Mouse (Mus musculus): ENCODE results near the gene Bhlha9. TPM values are rescaled to one million over a fixed set of nuclear protein-coding genes. Genes with fewer than 3 reads are reported as not detected.

Bhlha9 gene
- polyA plus RNA-seq, 1 experiment from 2014 or later: not detected

DNA sequence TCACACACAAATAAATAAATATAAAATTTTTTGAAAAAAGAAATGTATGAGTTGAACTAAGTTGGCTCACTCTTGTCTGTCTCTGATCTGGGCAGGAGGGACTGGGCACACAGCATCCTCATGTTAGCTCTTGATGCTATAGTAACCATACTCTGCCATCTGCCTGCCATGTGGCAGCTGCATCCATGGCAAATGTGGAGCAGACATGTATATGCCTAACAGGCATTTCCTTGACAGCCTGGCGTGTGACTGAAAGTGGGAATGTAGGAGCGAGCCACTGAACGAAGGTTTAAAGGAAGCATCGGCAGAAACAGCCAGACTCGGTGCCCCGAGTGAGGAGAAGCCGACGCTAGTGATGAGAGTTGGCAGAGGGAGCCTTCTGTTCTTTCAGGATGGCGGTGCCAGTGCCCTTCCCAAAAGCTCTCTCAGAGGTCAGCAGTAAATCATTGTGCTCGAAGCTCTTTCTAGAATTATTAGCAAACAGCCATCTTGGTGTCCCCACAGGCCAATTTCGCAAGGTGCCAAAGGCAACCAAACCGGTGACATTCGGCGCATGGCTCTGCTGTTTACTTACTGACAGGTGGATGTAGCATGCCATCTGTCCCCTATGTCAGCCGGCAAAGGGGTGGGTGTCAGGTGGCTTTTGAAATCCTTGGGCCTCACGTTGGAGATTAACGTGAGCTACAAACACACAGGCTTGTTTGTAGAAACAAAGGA is 32.8 kb upstream of the Bhlha9 start:
- Histone ChIP-seq H3K4me1 (ENCODE audit: control insufficient read depth, insufficient read depth, low read length) (no peaks in the 10 kb centered on the region), H3K9me3 (ENCODE audit: control insufficient read depth, low read length) (no peaks in the 10 kb centered on the region), H3K9ac (ENCODE audit: low read length) (no peak overlapping the region), H3K27me3 (ENCODE audit: control insufficient read depth, insufficient read depth, low read length) (no peaks in the 10 kb centered on the region), H3K4me3 (ENCODE audit: low read depth, low read length) (no peak overlapping the region), H3K27ac (ENCODE audit: low read depth, low read length) (no peak overlapping the region), H3K4me2 (no peak overlapping the region), H3K36me3 (ENCODE audit: control insufficient read depth, insufficient read depth, low read length) (no peaks in the 10 kb centered on the region)
- ATAC-seq (ENCODE audit: low FRiP score) (no peak), DNase-seq (ENCODE audit: low spot score, missing footprints) (no peak)
- WGBS: 86% methylated on average over 17 of the region's 17 CpGs

DNA sequence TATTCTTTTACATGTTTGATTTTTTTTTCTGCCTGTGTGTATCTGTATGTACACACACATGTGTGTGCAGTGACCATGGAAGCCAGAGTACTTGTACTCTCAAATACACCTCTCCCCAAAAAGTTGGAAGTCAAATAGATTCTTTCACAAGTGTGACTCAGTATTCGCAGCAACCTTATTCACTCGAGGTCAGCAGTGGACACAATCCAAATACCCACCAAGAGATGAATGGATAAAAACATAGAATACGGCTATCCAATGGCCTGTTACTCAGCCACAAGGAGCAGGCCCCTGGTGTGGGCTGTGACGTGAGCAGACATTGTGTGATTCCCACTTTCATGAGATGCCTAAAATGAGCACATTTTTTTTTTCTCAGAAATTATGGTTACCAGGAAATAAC is 32.0 kb upstream of the Bhlha9 start:
- no peak overlapping the region for H3K4me3 ChIP-seq (ENCODE audit: low read depth, low read length)
- H3K36me3 ChIP-seq (ENCODE audit: control insufficient read depth, insufficient read depth, low read length): no peaks in the 10 kb centered on the region
- H3K27ac ChIP-seq (ENCODE audit: low read depth, low read length): no peak overlapping the region
- WGBS: 75% methylated on average over 4 of the region's 4 CpGs
- no peaks in the 10 kb centered on the region for H3K27me3 ChIP-seq (ENCODE audit: control insufficient read depth, insufficient read depth, low read length)
- ATAC-seq (ENCODE audit: low FRiP score) (no peak), DNase-seq (ENCODE audit: low spot score, missing footprints) (no peak)
- no peak overlapping the region for H3K9ac ChIP-seq (ENCODE audit: low read length)
- H3K9me3 ChIP-seq (ENCODE audit: control insufficient read depth, low read length): no peaks in the 10 kb centered on the region
- no peaks in the 10 kb centered on the region for H3K4me1 ChIP-seq (ENCODE audit: control insufficient read depth, insufficient read depth, low read length)
- H3K4me2 ChIP-seq: no peak overlapping the region

DNA sequence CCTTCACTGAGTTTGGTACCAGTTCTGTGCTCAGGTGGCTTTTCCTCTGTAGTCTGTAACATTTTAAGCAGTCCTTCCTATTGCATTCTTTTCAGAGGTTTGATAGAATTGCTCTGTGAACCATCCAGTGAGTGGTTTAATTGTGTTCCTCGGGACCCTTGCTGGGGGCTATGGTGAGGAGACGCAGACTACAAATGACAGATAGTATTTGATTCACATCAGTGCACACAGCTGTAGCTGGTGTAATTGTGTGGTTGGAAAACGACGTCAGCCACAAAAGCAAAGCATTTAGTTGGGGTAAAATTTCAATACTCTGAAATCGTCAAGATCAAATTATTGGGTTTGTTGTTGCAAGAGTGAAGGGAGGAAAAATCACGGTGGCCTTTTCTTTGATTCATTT is 28.0 kb upstream of the Bhlha9 start:
- peaks cover 4% of the 10 kb centered on the region for H3K4me1 ChIP-seq (ENCODE audit: control insufficient read depth, insufficient read depth, low read length)
- no peak for ATAC-seq (ENCODE audit: low FRiP score)
- DNase-seq (ENCODE audit: low spot score, missing footprints): no peak
- no peak overlapping the region for H3K4me3 ChIP-seq (ENCODE audit: low read depth, low read length)
- H3K27ac ChIP-seq (ENCODE audit: low read depth, low read length): no peak overlapping the region; the same call in none of the 2 replicates
- whole genome bisulfite sequencing: 48% methylated on average over 6 of the region's 6 CpGs
- H3K9ac ChIP-seq (ENCODE audit: low read length): no peak overlapping the region
- H3K9me3 ChIP-seq (ENCODE audit: control insufficient read depth, low read length): no peaks in the 10 kb centered on the region
- no peaks in the 10 kb centered on the region for H3K27me3 ChIP-seq (ENCODE audit: control insufficient read depth, insufficient read depth, low read length)
- H3K4me2 ChIP-seq: no peak overlapping the region
- H3K36me3 ChIP-seq (ENCODE audit: control insufficient read depth, insufficient read depth, low read length): no peaks in the 10 kb centered on the region

DNA sequence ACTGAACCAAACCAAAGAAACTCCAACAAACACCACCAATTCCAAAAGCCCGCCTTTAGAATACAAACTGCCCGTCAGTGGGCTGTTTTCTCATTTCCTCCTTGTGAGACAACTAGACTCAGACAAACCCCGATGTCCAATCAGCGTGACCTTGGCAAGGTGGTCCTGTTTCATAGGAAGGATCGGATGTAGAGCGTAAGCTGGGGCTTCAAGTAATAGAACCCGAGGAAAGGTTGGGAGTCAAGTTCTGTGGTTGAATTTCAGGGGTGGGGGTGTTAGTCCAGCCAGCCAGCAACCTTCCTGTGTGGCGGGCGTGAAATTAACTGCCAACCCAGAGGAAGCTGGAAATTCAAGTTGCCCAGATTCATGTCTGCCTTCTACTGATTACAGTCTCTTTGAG is 27.2 kb upstream of the Bhlha9 start:
- peaks cover 4% of the 10 kb centered on the region for H3K4me1 ChIP-seq (ENCODE audit: control insufficient read depth, insufficient read depth, low read length)
- DNase-seq (ENCODE audit: low spot score, missing footprints): peak; percentile 79
- no peaks in the 10 kb centered on the region for H3K27me3 ChIP-seq (ENCODE audit: control insufficient read depth, insufficient read depth, low read length)
- 76% methylated on average over 9 of the region's 9 CpGs for WGBS
- H3K36me3 ChIP-seq (ENCODE audit: control insufficient read depth, insufficient read depth, low read length): no peaks in the 10 kb centered on the region
- no peak overlapping the region for H3K4me2 ChIP-seq
- H3K27ac ChIP-seq (ENCODE audit: low read depth, low read length): no peak overlapping the region
- no peak for ATAC-seq (ENCODE audit: low FRiP score)
- H3K9ac ChIP-seq (ENCODE audit: low read length): no peak overlapping the region
- H3K4me3 ChIP-seq (ENCODE audit: low read depth, low read length): no peak overlapping the region
- H3K9me3 ChIP-seq (ENCODE audit: control insufficient read depth, low read length): no peaks in the 10 kb centered on the region

DNA sequence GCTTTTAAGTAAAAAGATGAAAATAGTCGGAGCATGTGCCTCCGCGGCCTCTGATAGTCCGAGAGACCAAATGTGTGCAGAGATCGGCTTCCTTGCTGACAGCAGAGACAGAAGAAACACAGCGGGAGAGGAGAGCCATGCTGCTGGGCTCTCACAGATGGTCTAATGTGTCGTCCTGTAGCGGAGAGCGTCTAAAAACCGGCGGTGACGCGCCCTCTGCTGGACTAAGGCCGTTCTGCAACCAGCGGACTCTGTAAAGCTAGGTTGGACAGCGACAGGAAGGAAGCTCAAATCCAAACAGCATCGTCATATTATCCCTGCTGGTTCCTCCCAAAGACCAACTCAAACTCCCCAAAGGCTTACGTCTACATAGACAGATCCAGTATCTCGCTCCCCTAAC is 26.3 kb upstream of the Bhlha9 start:
- H3K27me3 ChIP-seq (ENCODE audit: control insufficient read depth, insufficient read depth, low read length): no peaks in the 10 kb centered on the region
- no peaks in the 10 kb centered on the region for H3K36me3 ChIP-seq (ENCODE audit: control insufficient read depth, insufficient read depth, low read length)
- peak overlapping the region; percentile 45 for H3K9ac ChIP-seq (ENCODE audit: low read length)
- under 1% methylated on average over 19 of the region's 19 CpGs for WGBS
- peak; percentile 100 for DNase-seq (ENCODE audit: low spot score, missing footprints)
- no peak overlapping the region for H3K27ac ChIP-seq (ENCODE audit: low read depth, low read length)
- H3K9me3 ChIP-seq (ENCODE audit: control insufficient read depth, low read length): no peaks in the 10 kb centered on the region
- peak overlapping the region; percentile 24 for H3K4me3 ChIP-seq (ENCODE audit: low read depth, low read length)
- H3K4me1 ChIP-seq (ENCODE audit: control insufficient read depth, insufficient read depth, low read length): peaks cover 4% of the 10 kb centered on the region
- H3K4me2 ChIP-seq: peak overlapping the region; percentile 54
- ATAC-seq (ENCODE audit: low FRiP score): peak; percentile 84

DNA sequence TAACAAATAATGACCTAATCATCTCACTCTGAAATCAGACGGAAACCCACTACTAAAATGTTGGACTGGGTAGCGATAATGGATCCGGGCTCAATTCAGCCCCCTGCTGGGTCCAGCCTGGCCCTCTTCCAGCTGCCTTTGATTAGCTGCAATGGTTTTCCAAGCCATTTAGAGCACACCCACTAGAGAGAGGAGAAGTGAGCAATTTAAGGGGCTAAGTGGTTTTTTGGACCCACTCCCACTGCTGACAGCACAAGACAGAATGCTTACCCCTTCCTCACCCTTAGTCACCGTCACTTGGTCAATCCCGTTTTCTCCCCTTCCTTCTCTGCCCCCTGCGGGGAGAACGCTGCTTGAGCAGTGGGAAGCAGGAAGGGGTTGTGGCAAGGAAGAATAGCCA is 25.2 kb upstream of the Bhlha9 start:
- Histone ChIP-seq H3K4me1 (ENCODE audit: control insufficient read depth, insufficient read depth, low read length) (peaks cover 4% of the 10 kb centered on the region), H3K4me3 (ENCODE audit: low read depth, low read length) (no peak overlapping the region), H3K36me3 (ENCODE audit: control insufficient read depth, insufficient read depth, low read length) (no peaks in the 10 kb centered on the region), H3K4me2 (peak overlapping the region; percentile 36), H3K9ac (ENCODE audit: low read length) (peak overlapping the region; percentile 16; the same call in 1 of the 2 replicates), H3K9me3 (ENCODE audit: control insufficient read depth, low read length) (no peaks in the 10 kb centered on the region), H3K27me3 (ENCODE audit: control insufficient read depth, insufficient read depth, low read length) (no peaks in the 10 kb centered on the region), H3K27ac (ENCODE audit: low read depth, low read length) (no peak overlapping the region)
- DNase-seq (ENCODE audit: low spot score, missing footprints) (no peak), ATAC-seq (ENCODE audit: low FRiP score) (0 out of 2 replicates have a peak, but pooled peaks have one; percentile 19)
- WGBS: under 1% methylated on average over 7 of the region's 7 CpGs

DNA sequence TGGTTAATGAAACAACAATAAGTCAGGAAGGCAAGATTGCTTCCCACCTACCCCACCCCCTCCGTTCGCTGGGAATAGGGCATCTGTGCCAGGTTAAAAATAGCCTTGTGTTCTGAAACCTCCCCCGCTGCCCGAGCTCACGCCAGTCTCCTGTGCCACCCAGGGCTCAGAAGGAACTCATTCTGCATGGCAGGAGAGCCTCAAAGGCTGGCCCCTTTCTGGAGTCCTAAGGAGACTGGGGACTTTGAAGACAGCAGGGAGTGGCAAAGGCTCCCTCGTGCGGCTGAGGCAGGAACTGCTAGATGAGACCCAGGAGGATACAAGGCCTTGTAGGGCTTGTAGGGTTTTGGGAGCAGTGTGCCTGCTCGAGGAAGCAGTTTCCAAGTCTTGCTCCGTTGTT is 24.8 kb upstream of the Bhlha9 start:
- Histone ChIP-seq H3K4me1 (ENCODE audit: control insufficient read depth, insufficient read depth, low read length) (peaks cover 4% of the 10 kb centered on the region), H3K4me3 (ENCODE audit: low read depth, low read length) (no peak overlapping the region), H3K9ac (ENCODE audit: low read length) (peak overlapping the region; percentile 16; the same call in 1 of the 2 replicates), H3K27me3 (ENCODE audit: control insufficient read depth, insufficient read depth, low read length) (no peaks in the 10 kb centered on the region), H3K9me3 (ENCODE audit: control insufficient read depth, low read length) (no peaks in the 10 kb centered on the region), H3K27ac (ENCODE audit: low read depth, low read length) (no peak overlapping the region), H3K36me3 (ENCODE audit: control insufficient read depth, insufficient read depth, low read length) (no peaks in the 10 kb centered on the region), H3K4me2 (peak overlapping the region; percentile 36)
- ATAC-seq (ENCODE audit: low FRiP score) (0 out of 2 replicates have a peak, but pooled peaks have one; percentile 24), DNase-seq (ENCODE audit: low spot score, missing footprints) (peak; percentile 99)
- 8% methylated on average over 9 of the region's 9 CpGs for WGBS

DNA sequence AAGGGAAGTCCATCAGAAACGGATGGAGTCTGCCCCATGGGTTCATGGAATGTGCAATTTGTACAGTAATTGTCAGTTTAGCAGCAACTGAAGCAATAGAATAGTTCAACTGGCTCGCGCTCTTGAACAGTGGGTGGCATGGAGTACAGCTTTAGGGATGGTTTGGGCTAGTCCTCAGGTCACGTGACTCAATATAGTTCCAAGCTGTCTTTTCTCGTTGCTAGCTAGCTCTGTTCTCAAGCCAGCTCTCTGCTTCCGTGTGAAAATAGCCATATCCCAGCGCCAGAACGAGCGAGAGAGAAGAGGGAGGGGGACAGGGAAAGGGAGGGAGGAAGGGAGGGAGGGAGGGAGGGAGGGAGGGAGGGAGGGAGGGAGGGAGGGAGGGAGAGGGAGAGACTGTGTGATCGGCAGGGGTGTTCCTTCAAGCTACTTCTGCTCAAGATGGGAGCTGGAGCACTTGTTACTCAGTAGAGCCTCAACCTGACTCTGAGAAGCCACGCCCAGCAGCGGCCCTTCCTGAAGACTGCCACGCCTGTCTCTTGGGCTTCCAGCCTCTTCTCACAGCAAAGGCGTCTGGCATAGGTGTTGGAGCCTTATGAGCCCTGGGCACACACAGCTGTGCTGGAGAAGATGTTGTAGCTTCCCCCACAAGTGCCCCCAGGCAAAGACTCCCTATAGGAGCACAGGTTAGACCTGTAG is 21.3 kb upstream of the Bhlha9 start:
- H3K9ac ChIP-seq (ENCODE audit: low read length): no peak overlapping the region
- H3K27ac ChIP-seq (ENCODE audit: low read depth, low read length): no peak overlapping the region
- H3K4me1 ChIP-seq (ENCODE audit: control insufficient read depth, insufficient read depth, low read length): no peaks in the 10 kb centered on the region; the same call in none of the 2 replicates
- ATAC-seq (ENCODE audit: low FRiP score) (no peak), DNase-seq (ENCODE audit: low spot score, missing footprints) (no peak)
- no peak overlapping the region for H3K4me3 ChIP-seq (ENCODE audit: low read depth, low read length)
- 69% methylated on average over 11 of the region's 14 CpGs for WGBS
- H3K9me3 ChIP-seq (ENCODE audit: control insufficient read depth, low read length): no peaks in the 10 kb centered on the region
- no peaks in the 10 kb centered on the region for H3K36me3 ChIP-seq (ENCODE audit: control insufficient read depth, insufficient read depth, low read length)
- no peaks in the 10 kb centered on the region for H3K27me3 ChIP-seq (ENCODE audit: control insufficient read depth, insufficient read depth, low read length)
- H3K4me2 ChIP-seq: no peak overlapping the region

DNA sequence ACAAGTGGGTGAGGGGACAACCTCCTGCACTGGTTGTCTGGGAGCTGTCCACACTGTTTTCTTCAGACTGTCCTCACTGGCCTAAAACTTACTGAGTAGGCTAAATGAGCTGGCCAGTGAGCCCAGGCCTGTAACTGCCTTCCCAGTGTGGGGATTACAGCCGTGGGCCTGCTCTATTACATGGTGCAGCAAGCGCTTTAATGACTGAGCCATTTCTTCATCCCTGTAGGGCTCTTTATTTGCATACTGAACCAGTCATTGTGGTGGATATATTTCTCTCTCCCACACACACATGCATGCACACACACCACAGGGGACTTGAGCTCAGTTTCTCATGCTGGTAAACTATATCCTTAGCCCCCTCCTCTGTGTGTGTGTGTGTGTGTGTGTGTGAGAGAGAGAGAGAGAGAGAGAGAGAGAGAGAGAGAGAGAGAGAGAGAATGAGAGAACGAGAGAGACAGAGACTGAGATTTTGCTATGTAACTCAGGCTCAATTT is 19.4 kb upstream of the Bhlha9 start:
- WGBS: 60% methylated on average over 3 of the region's 3 CpGs
- H3K27me3 ChIP-seq (ENCODE audit: control insufficient read depth, insufficient read depth, low read length): no peaks in the 10 kb centered on the region
- no peaks in the 10 kb centered on the region for H3K4me1 ChIP-seq (ENCODE audit: control insufficient read depth, insufficient read depth, low read length)
- H3K36me3 ChIP-seq (ENCODE audit: control insufficient read depth, insufficient read depth, low read length): no peaks in the 10 kb centered on the region
- DNase-seq (ENCODE audit: low spot score, missing footprints) (peak; percentile 28), ATAC-seq (ENCODE audit: low FRiP score) (no peak)
- no peak overlapping the region for H3K4me2 ChIP-seq
- H3K9me3 ChIP-seq (ENCODE audit: control insufficient read depth, low read length): no peaks in the 10 kb centered on the region
- H3K27ac ChIP-seq (ENCODE audit: low read depth, low read length): no peak overlapping the region
- H3K4me3 ChIP-seq (ENCODE audit: low read depth, low read length): no peak overlapping the region
- no peak overlapping the region for H3K9ac ChIP-seq (ENCODE audit: low read length)
